Mouse (Mus musculus) myocyte (in vitro differentiated cells): Measurements from ENCODE around the gene Kif17.

Experiments
- CEBPB ChIP-seq: IDR thresholded peaks from 2 replicates; pipeline ENCODE4 v1.6.1; 2011; ENCODE audit warnings: mild to moderate bottlenecking, moderate library complexity; ENCODE audit not compliant: poor library complexity, insufficient read depth, severe bottlenecking
- E2F4 ChIP-seq: IDR thresholded peaks from one replicate; pipeline ENCODE4 v1.6.1; 2011; ENCODE audit warnings: mild to moderate bottlenecking, control low read depth, moderate library complexity; ENCODE audit not compliant: insufficient read depth
- MAX ChIP-seq: IDR thresholded peaks from one replicate; pipeline ENCODE4 v1.6.1; 2011; ENCODE audit warnings: low read depth, mild to moderate bottlenecking, control low read depth
- MYOD1 ChIP-seq, 3 experiments: IDR thresholded peaks; one replicate each; pipeline ENCODE4 v1.6.1; 2011; ENCODE audit warnings: control low read depth in 2 of 3, low read depth in 2 of 3, mild to moderate bottlenecking in 2 of 3, moderate library complexity in 1 of 3; ENCODE audit not compliant: insufficient read length in 2 of 3, control insufficient read depth in 1 of 3
- MYOG ChIP-seq, 3 experiments: IDR thresholded peaks; one replicate each; pipeline ENCODE4 v1.6.1; 2011; ENCODE audit warnings: control low read depth in 2 of 3, low read depth in 2 of 3, mild to moderate bottlenecking in 2 of 3; ENCODE audit not compliant: insufficient read length in 2 of 3, control insufficient read depth in 1 of 3, insufficient read depth in 1 of 3
- POLR2A ChIP-seq: IDR thresholded peaks from one replicate; pipeline ENCODE4 v1.6.1; 2011; ENCODE audit warnings: low read depth, mild to moderate bottlenecking, control low read depth, moderate library complexity; ENCODE audit not compliant: insufficient read length
- POLR2AphosphoS2 ChIP-seq: IDR thresholded peaks from one replicate; pipeline ENCODE4 v1.6.1; 2011; ENCODE audit warnings: low read depth, control low read depth; ENCODE audit not compliant: insufficient read length
- SRF ChIP-seq: IDR thresholded peaks from one replicate; pipeline ENCODE4 v1.6.1; 2011; ENCODE audit warnings: low read depth; ENCODE audit not compliant: control insufficient read depth, insufficient read length
- TCF12 ChIP-seq: IDR thresholded peaks from one replicate; pipeline ENCODE4 v1.6.1; 2011; ENCODE audit warnings: mild to moderate bottlenecking, control low read depth; ENCODE audit not compliant: poor library complexity, insufficient read depth, severe bottlenecking
- TCF3 ChIP-seq: IDR thresholded peaks from one replicate; pipeline ENCODE4 v1.6.1; 2011; ENCODE audit warnings: low read depth, control low read depth; ENCODE audit not compliant: insufficient read length
- USF1 ChIP-seq: IDR thresholded peaks from one replicate; pipeline ENCODE4 v1.6.1; 2011; ENCODE audit warnings: low read depth, mild to moderate bottlenecking, control low read depth, moderate library complexity

GRCm38 (mm10) chr4:138339963-138340362 lies 89.7 kb downstream of the Kif17 start:
- TF ChIP-seq POLR2A = no peak
- no peak for TF ChIP-seq USF1
- TF ChIP-seq POLR2AphosphoS2 = no peak
- no peak for TF ChIP-seq E2F4
- TF ChIP-seq MAX = no peak
- no peak for TF ChIP-seq TCF3
- TF ChIP-seq TCF12 = no peak
- TF ChIP-seq SRF = no peak
- no peak for TF ChIP-seq CEBPB
- no peak for TF ChIP-seq MYOG (IDR thresholded peaks at IDR 0.05; ENCODE audit: control insufficient read depth in 1 of 3, insufficient read depth in 1 of 3, insufficient read length in 2 of 3, low read depth in 2 of 3)
- TF ChIP-seq MYOD1 (IDR thresholded peaks at IDR 0.05; ENCODE audit: control insufficient read depth in 1 of 3, insufficient read length in 2 of 3, low read depth in 2 of 3) = no peak
